Mouse (Mus musculus): ENCODE data around the gene Kdm5b.
A peak's percentile ranks its signal among the peaks of the same experiment; 100 is the strongest.

Kdm5b gene

DNA sequence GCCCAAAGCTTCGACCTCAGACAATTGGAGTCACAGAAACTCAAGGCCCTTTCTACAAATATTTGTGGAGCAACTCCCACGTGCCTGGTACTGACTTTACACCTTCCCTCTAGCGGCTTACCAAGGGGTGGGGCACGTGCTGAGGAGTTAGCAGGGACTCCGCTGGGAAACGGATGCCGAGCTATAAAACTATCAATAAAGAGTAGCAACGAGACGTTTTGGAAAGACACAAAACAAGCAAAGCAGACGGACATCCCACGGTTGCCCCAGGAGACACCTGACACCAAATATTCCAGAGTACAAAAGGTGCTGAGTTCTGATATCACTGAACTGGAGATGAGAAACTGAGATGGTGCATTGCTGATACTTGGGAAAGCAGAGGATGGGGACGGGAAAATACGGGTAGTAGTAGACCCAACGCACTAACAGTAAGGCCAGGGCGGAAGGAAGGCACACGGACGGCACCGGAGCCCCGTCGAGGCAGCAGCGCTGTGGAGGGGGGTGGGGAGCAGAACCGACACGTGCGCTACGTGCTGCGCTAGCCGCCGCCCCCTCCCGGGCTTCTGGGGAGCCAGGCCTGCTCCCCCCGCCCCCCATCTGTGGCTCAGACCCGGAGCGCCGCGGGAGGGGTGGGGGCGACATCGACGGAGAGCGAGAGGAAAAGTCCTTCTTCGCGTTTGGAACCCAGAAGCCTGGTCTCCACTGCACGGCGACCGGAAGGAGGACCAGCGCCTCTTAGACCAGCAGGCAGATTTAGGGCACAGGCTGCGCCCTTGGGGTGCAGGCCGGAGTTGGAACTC is 3.9 kb upstream of the Kdm5b start:
- Histone ChIP-seq H3K9me3 (ENCODE audit: low read length) (no peaks in the 10 kb centered on the region), H3K36me3 (ENCODE audit: insufficient read depth, low read length) (no peaks in the 10 kb centered on the region)
- TF ChIP-seq NANOG (IDR thresholded peaks at IDR 0.05; ENCODE audit: borderline replicate concordance, low read length) (no peak), CTCF (conservative IDR thresholded peaks at IDR 0.05; ENCODE audit: low read length) (no peak), POU5F1 (IDR thresholded peaks at IDR 0.05; ENCODE audit: borderline replicate concordance, low read length) (no peak)

GRCm38 (mm10) chr1:134556671-134557218 is 3.2 kb upstream of the Kdm5b start:
- H3K27me3 ChIP-seq (ENCODE audit: insufficient read depth, low read length) = no peaks in the 10 kb centered on the region
- peak overlapping the region; percentile 84 for H3K4me3 ChIP-seq (replicated peaks; ENCODE audit: low read length)
- H3K36me3 ChIP-seq (ENCODE audit: insufficient read depth, low read length) = no peaks in the 10 kb centered on the region; the same call in 1 of the 2 replicates
- peaks cover 66% of the 10 kb centered on the region for H3K4me1 ChIP-seq (replicated peaks; ENCODE audit: low read depth, low read length)
- no peaks in the 10 kb centered on the region for H3K9me3 ChIP-seq (ENCODE audit: low read length)
- TF ChIP-seq NANOG (IDR thresholded peaks at IDR 0.05; ENCODE audit: borderline replicate concordance, low read length) = no peak
- TF ChIP-seq POU5F1 (IDR thresholded peaks at IDR 0.05; ENCODE audit: borderline replicate concordance, low read length) = no peak
- TF ChIP-seq CTCF (conservative IDR thresholded peaks at IDR 0.05; ENCODE audit: low read length) = no peak

More for the DNA sequence above, 3.9 kb upstream of the Kdm5b start:
- Histone ChIP-seq H3K4me1 (replicated peaks; ENCODE audit: low read depth, low read length) (peaks cover 70% of the 10 kb centered on the region), H3K4me3 (replicated peaks; ENCODE audit: low read length) (peak overlapping the region; percentile 84), H3K27me3 (ENCODE audit: insufficient read depth, low read length) (no peaks in the 10 kb centered on the region)

DNA sequence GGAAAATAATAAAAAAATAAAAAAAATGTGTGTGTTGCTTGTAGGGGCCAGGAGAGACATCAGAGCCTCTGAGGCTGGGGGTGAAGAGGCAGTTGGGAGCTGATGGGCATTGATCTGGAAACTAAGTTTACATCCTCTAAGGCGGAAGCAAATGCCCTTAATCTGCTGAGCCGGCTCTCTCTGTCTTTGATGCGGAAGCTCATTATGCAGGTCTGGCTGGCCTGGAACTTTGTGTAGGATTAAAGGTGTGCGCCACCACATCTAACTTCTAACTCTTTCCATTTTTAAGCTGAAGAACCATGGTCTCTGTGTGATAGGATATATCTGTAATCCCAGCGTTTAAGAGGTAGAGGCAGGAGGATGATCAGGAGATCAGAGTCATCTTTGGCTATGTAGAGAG is 1.5 kb upstream of the Kdm5b start:
- TF ChIP-seq POU5F1 (IDR thresholded peaks at IDR 0.05; ENCODE audit: borderline replicate concordance, low read length) (no peak), CTCF (conservative IDR thresholded peaks at IDR 0.05; ENCODE audit: low read length) (no peak), NANOG (IDR thresholded peaks at IDR 0.05; ENCODE audit: borderline replicate concordance, low read length) (no peak)
- H3K36me3 ChIP-seq (ENCODE audit: insufficient read depth, low read length) = peaks cover under 1% of the 10 kb centered on the region; the same call in 1 of the 2 replicates
- no peaks in the 10 kb centered on the region for H3K9me3 ChIP-seq (ENCODE audit: low read length)
- no peak overlapping the region for H3K4me3 ChIP-seq (replicated peaks; ENCODE audit: low read length)
- no peaks in the 10 kb centered on the region for H3K27me3 ChIP-seq (ENCODE audit: insufficient read depth, low read length)
- peaks cover 65% of the 10 kb centered on the region for H3K4me1 ChIP-seq (replicated peaks; ENCODE audit: low read depth, low read length)

DNA sequence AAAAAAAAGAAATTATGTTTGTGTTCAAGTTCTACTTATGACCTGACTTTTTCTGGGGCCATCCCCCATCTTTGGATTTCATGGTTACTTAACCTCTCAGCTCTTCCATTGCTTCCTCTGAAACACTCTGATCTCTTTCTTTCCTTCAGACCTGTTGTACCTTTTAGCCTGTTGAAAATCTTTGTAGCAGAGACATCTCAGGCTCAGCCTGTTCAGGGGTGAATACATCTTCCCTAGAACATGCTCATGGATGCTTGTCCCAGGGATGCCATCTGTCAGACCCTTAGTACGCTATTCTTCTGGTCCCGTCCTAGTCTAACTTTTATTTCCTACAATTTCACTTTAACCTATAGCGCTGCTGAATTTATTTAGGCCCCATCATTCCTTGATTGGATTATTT is 745 bp upstream of the Kdm5b start:
- Histone ChIP-seq H3K27me3 (ENCODE audit: insufficient read depth, low read length) (no peaks in the 10 kb centered on the region), H3K36me3 (ENCODE audit: insufficient read depth, low read length) (peaks cover 4% of the 10 kb centered on the region; the same call in 1 of the 2 replicates), H3K4me1 (replicated peaks; ENCODE audit: low read depth, low read length) (peaks cover 65% of the 10 kb centered on the region), H3K4me3 (replicated peaks; ENCODE audit: low read length) (peak overlapping the region; percentile 99; the same call in 1 of the 2 replicates), H3K9me3 (ENCODE audit: low read length) (no peaks in the 10 kb centered on the region)
- TF ChIP-seq NANOG (IDR thresholded peaks at IDR 0.05; ENCODE audit: borderline replicate concordance, low read length) = no peak
- no peak for TF ChIP-seq POU5F1 (IDR thresholded peaks at IDR 0.05; ENCODE audit: borderline replicate concordance, low read length)
- TF ChIP-seq CTCF (conservative IDR thresholded peaks at IDR 0.05; ENCODE audit: low read length) = no peak

- TF ChIP-seq CTCF (conservative IDR thresholded peaks at IDR 0.05; ENCODE audit: low read length) (no peak), POU5F1 (IDR thresholded peaks at IDR 0.05; ENCODE audit: borderline replicate concordance, low read length) (no peak), NANOG (IDR thresholded peaks at IDR 0.05; ENCODE audit: borderline replicate concordance, low read length) (no peak)
- Histone ChIP-seq H3K4me1 (replicated peaks; ENCODE audit: low read depth, low read length) (peaks cover 65% of the 10 kb centered on the region), H3K4me3 (replicated peaks; ENCODE audit: low read length) (peak overlapping the region; percentile 99), H3K27me3 (ENCODE audit: insufficient read depth, low read length) (no peaks in the 10 kb centered on the region), H3K36me3 (ENCODE audit: insufficient read depth, low read length) (peaks cover 4% of the 10 kb centered on the region; the same call in 1 of the 2 replicates), H3K9me3 (ENCODE audit: low read length) (no peaks in the 10 kb centered on the region)
Measured at GRCm38 (mm10) chr1:134560396-134560795, 425 bp downstream of the Kdm5b start.

- H3K4me1 ChIP-seq (replicated peaks; ENCODE audit: low read depth, low read length) = peaks cover 65% of the 10 kb centered on the region
- TF ChIP-seq NANOG (IDR thresholded peaks at IDR 0.05; ENCODE audit: borderline replicate concordance, low read length) (no peak), CTCF (conservative IDR thresholded peaks at IDR 0.05; ENCODE audit: low read length) (no peak), POU5F1 (IDR thresholded peaks at IDR 0.05; ENCODE audit: borderline replicate concordance, low read length) (no peak)
- H3K9me3 ChIP-seq (ENCODE audit: low read length) = no peaks in the 10 kb centered on the region
- peak overlapping the region; percentile 99 for H3K4me3 ChIP-seq (replicated peaks; ENCODE audit: low read length)
- H3K27me3 ChIP-seq (ENCODE audit: insufficient read depth, low read length) = no peaks in the 10 kb centered on the region
- H3K36me3 ChIP-seq (ENCODE audit: insufficient read depth, low read length) = peaks cover 4% of the 10 kb centered on the region; the same call in 1 of the 2 replicates
Measured at GRCm38 (mm10) chr1:134560801-134561769, 1.1 kb downstream of the Kdm5b start.

- peaks cover 71% of the 10 kb centered on the region for H3K4me1 ChIP-seq (replicated peaks; ENCODE audit: low read depth, low read length)
- TF ChIP-seq POU5F1 (IDR thresholded peaks at IDR 0.05; ENCODE audit: borderline replicate concordance, low read length) (no peak), CTCF (conservative IDR thresholded peaks at IDR 0.05; ENCODE audit: low read length) (no peak), NANOG (IDR thresholded peaks at IDR 0.05; ENCODE audit: borderline replicate concordance, low read length) (no peak)
- H3K27me3 ChIP-seq (ENCODE audit: insufficient read depth, low read length) = no peaks in the 10 kb centered on the region
- H3K36me3 ChIP-seq (ENCODE audit: insufficient read depth, low read length) = peaks cover 4% of the 10 kb centered on the region; the same call in 1 of the 2 replicates
- peak overlapping the region; percentile 99 for H3K4me3 ChIP-seq (replicated peaks; ENCODE audit: low read length)
- H3K9me3 ChIP-seq (ENCODE audit: low read length) = no peaks in the 10 kb centered on the region
Measured at GRCm38 (mm10) chr1:134561770-134562143, 1.8 kb downstream of the Kdm5b start.

- Histone ChIP-seq H3K9me3 (ENCODE audit: low read length) (no peaks in the 10 kb centered on the region), H3K4me1 (replicated peaks; ENCODE audit: low read depth, low read length) (peaks cover 72% of the 10 kb centered on the region), H3K4me3 (replicated peaks; ENCODE audit: low read length) (peak overlapping the region; percentile 99), H3K36me3 (ENCODE audit: insufficient read depth, low read length) (peaks cover 6% of the 10 kb centered on the region), H3K27me3 (ENCODE audit: insufficient read depth, low read length) (no peaks in the 10 kb centered on the region)
- TF ChIP-seq POU5F1 (IDR thresholded peaks at IDR 0.05; ENCODE audit: borderline replicate concordance, low read length) = no peak
- TF ChIP-seq NANOG (IDR thresholded peaks at IDR 0.05; ENCODE audit: borderline replicate concordance, low read length) = no peak
- no peak for TF ChIP-seq CTCF (conservative IDR thresholded peaks at IDR 0.05; ENCODE audit: low read length)
Measured at GRCm38 (mm10) chr1:134562457-134562856, 2.5 kb downstream of the Kdm5b start.
